Comparison of ENCODE assay signal across 11 mouse cellular contexts in the genomic region with DNA sequence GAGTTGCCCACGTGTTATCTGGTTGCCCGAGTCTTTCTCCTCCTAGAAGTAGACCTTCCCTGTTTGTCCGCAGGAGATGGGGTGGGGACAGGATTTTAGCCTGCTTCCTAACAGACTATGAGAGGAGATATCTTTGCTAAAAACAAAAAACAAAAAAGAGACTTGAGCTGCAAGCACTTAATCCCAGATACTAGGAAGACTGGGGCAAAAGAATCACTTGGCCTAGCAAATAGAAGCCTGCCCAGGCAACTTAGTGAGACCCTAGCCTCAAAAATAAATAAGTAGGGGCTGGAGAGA. TPM values are rescaled to one million over a fixed set of nuclear protein-coding genes. Genes with fewer than 3 reads are reported as not detected.
DNase-seq lines count a peak whose midpoint lies in the region; ATAC-seq and TF ChIP-seq lines count a peak whose summit lies in the region.
"Had no signal": no experiment of that assay in that cellular context is flagged by ENCODE, and none has a peak within 500 bp of the region (broad histone marks: within the 10 kb centered on the region; RNA-seq: fewer than 3 reads in every experiment).

No protein-coding gene starts in this region.

- H3K79me2 ChIP-seq in heart, adult 2 months (replicated peaks; ENCODE audit: control insufficient read depth, insufficient read depth, low read length): no peaks in the 10 kb centered on the region

- H3K4me2 ChIP-seq in lung, embryonic 16.5 days (ENCODE audit: low read depth, low read length): peak overlapping the region; percentile 67
- H3K4me2 ChIP-seq in intestine, postnatal 0 days (replicated peaks; ENCODE audit: low read depth): peak overlapping the region; percentile 68; the same call in 1 of the 2 replicates
- peak overlapping the region; percentile 51 for H3K4me2 ChIP-seq in stomach, embryonic 14.5 days (replicated peaks; ENCODE audit: low read depth, low read length)

- 53% methylated on average over 3 of the region's 3 CpGs for WGBS in heart, adult 2 months
- WGBS in lung, embryonic 16.5 days: 47% methylated on average over 3 of the region's 3 CpGs
- 58% methylated on average over 3 of the region's 3 CpGs for WGBS in intestine, postnatal 0 days
- 60% methylated on average over 3 of the region's 3 CpGs for WGBS in stomach, embryonic 14.5 days

- ATAC-seq in lung, embryonic 16.5 days (ENCODE audit: low read depth): no peak
- ATAC-seq in intestine, postnatal 0 days: no peak
- ATAC-seq in stomach, embryonic 14.5 days (ENCODE audit: insufficient number of reproducible peaks, insufficient read depth, low FRiP score, low read depth): no peak

- H3K36me3 ChIP-seq in heart, adult 2 months (ENCODE audit: control insufficient read depth, insufficient read depth, low read length): no peaks in the 10 kb centered on the region
- no peaks in the 10 kb centered on the region for H3K36me3 ChIP-seq in lung, embryonic 16.5 days (ENCODE audit: control insufficient read depth, insufficient read depth, low read length)
- H3K36me3 ChIP-seq in intestine, postnatal 0 days (ENCODE audit: control insufficient read depth, insufficient read depth): no peaks in the 10 kb centered on the region
- no peaks in the 10 kb centered on the region for H3K36me3 ChIP-seq in stomach, embryonic 14.5 days (ENCODE audit: control insufficient read depth, insufficient read depth, low read length)
- H3K36me3 ChIP-seq: liver, embryonic 13.5 days had no signal

- TF ChIP-seq CTCF in heart, adult 2 months (IDR thresholded peaks at IDR 0.05): no peak
- no peak for TF ChIP-seq CTCF in intestine, postnatal 0 days (IDR thresholded peaks at IDR 0.05; ENCODE audit: low read depth)

- H3K4me1 ChIP-seq in heart, adult 2 months (ENCODE audit: control insufficient read depth, insufficient read depth, low read length): peaks cover 3% of the 10 kb centered on the region
- H3K4me1 ChIP-seq in lung, embryonic 16.5 days (replicated peaks; ENCODE audit: control insufficient read depth, insufficient read depth, low read length): peaks cover 36% of the 10 kb centered on the region
- H3K4me1 ChIP-seq in intestine, postnatal 0 days (replicated peaks; ENCODE audit: control insufficient read depth, insufficient read depth, low read length): no peaks in the 10 kb centered on the region
- peaks cover 26% of the 10 kb centered on the region for H3K4me1 ChIP-seq in stomach, embryonic 14.5 days (ENCODE audit: control insufficient read depth, insufficient read depth, low read length)

- no peak for DNase-seq in heart, adult 2 months
- no peak for DNase-seq in heart, postnatal 25 days (ENCODE audit: low spot score)
- DNase-seq in lung, adult 18-20 months: no peak
- no peak for DNase-seq in frontal cortex, postnatal 36 days (ENCODE audit: low spot score in 2 of 2)
- no peak for DNase-seq in cerebellum, adult 18-20 months
- DNase-seq: kidney, postnatal 25 days; liver, embryonic 13.5 days had no signal

- peak overlapping the region; percentile 67; the same call in 1 of the 2 replicates for H3K27ac ChIP-seq in heart, adult 2 months
- peak overlapping the region; percentile 97 for H3K27ac ChIP-seq in lung, embryonic 16.5 days (ENCODE audit: low read length)
- peak overlapping the region; percentile 65; the same call in 1 of the 2 replicates for H3K27ac ChIP-seq in intestine, postnatal 0 days (ENCODE audit: low read depth, low read length)
- peak overlapping the region; percentile 96 for H3K27ac ChIP-seq in stomach, embryonic 14.5 days (ENCODE audit: low read length)
- H3K27ac ChIP-seq: liver, embryonic 13.5 days had no signal

- H3K4me3 ChIP-seq in heart, adult 2 months: no peak overlapping the region
- peak overlapping the region; percentile 52 for H3K4me3 ChIP-seq in lung, embryonic 16.5 days (ENCODE audit: low read length)
- no peak overlapping the region for H3K4me3 ChIP-seq in intestine, postnatal 0 days (ENCODE audit: low read depth, low read length)
- peak overlapping the region; percentile 41 for H3K4me3 ChIP-seq in stomach, embryonic 14.5 days (ENCODE audit: low read depth, low read length)

- intact Hi-C loops in heart, adult 2 months (cut with DNase I): no loop called here
- intact Hi-C loops in heart, postnatal 25 days (cut with DNase I): no loop called here

- no peaks in the 10 kb centered on the region for H3K9me3 ChIP-seq in lung, embryonic 16.5 days (ENCODE audit: control insufficient read depth, low read length)
- H3K9me3 ChIP-seq in intestine, postnatal 0 days (ENCODE audit: control insufficient read depth): no peaks in the 10 kb centered on the region
- no peaks in the 10 kb centered on the region for H3K9me3 ChIP-seq in stomach, embryonic 14.5 days (ENCODE audit: control insufficient read depth, low read depth, low read length)
- H3K9me3 ChIP-seq: liver, embryonic 13.5 days had no signal

- no peak overlapping the region for H3K9ac ChIP-seq in heart, adult 2 months (ENCODE audit: low read depth, low read length)
- peak overlapping the region; percentile 81 for H3K9ac ChIP-seq in lung, embryonic 16.5 days (ENCODE audit: low read length)
- H3K9ac ChIP-seq in intestine, postnatal 0 days (ENCODE audit: low read depth, low read length): no peak overlapping the region
- peak overlapping the region; percentile 63; the same call in 1 of the 2 replicates for H3K9ac ChIP-seq in stomach, embryonic 14.5 days (replicated peaks; ENCODE audit: low read depth, low read length)
- H3K9ac ChIP-seq: liver, embryonic 13.5 days had no signal

- TF ChIP-seq EP300 in heart, adult 2 months (IDR thresholded peaks at IDR 0.05; ENCODE audit: insufficient read depth, low read depth, low read length): no peak

- no peaks in the 10 kb centered on the region for H3K27me3 ChIP-seq in heart, adult 2 months (ENCODE audit: control insufficient read depth, insufficient read depth, low read length)
- H3K27me3 ChIP-seq in lung, embryonic 16.5 days (ENCODE audit: control insufficient read depth, insufficient read depth, low read depth, low read length): no peaks in the 10 kb centered on the region
- H3K27me3 ChIP-seq in intestine, postnatal 0 days (replicated peaks; ENCODE audit: control insufficient read depth, insufficient read depth, low read length): peaks cover 7% of the 10 kb centered on the region; the same call in 1 of the 2 replicates
- no peaks in the 10 kb centered on the region for H3K27me3 ChIP-seq in stomach, embryonic 14.5 days (ENCODE audit: control insufficient read depth, insufficient read depth, low read length)

- TF ChIP-seq POLR2A in heart, adult 2 months (IDR thresholded peaks at IDR 0.05; ENCODE audit: insufficient read depth, low read depth, low read length): no peak

RNA-seq across cellular contexts. Expression of a gene that starts 0.7 kb away (rescaled TPM):
- 1 to 10 TPM; 1.2 to 1.5 TPM for total RNA-seq in heart, adult 2 months (2021)
- 4.0 and 4.9 TPM in 2 replicates for polyA plus RNA-seq in heart, adult 2 months (2012; rRNA removed)
- total RNA-seq in heart, postnatal 25 days (2021): 1 to 10 TPM; 2.2 TPM
- polyA plus RNA-seq in lung, embryonic 16.5 days (2015; fragmentation: Nextera tagmentation; extraction: Ambion mirVana): 18.4 and 23.2 TPM in 2 replicates
- polyA plus RNA-seq in intestine, postnatal 0 days (2015; fragmentation: Nextera tagmentation; extraction: Ambion mirVana): 11.2 and 12.7 TPM in 2 replicates
- polyA plus RNA-seq in stomach, embryonic 14.5 days (2014; fragmentation: Nextera tagmentation; extraction: Ambion mirVana): 15.9 and 18.9 TPM in 2 replicates
- total RNA-seq: neutrophil, adult 5-6 weeks had no signal

RNA-seq across cellular contexts. Expression of a gene that starts 23.8 kb away (rescaled TPM):
- total RNA-seq in heart, adult 2 months (2021): 10 to 100 TPM; 14.8 to 18.0 TPM
- polyA plus RNA-seq in heart, adult 2 months (2012; rRNA removed): 11.7 and 16.8 TPM in 2 replicates
- 10 to 100 TPM; 19.3 to 23.2 TPM for total RNA-seq in heart, postnatal 25 days (2021)
- 47.1 and 48.6 TPM in 2 replicates for polyA plus RNA-seq in lung, embryonic 16.5 days (2015; fragmentation: Nextera tagmentation; extraction: Ambion mirVana)
- 18.9 and 22.3 TPM in 2 replicates for polyA plus RNA-seq in intestine, postnatal 0 days (2015; fragmentation: Nextera tagmentation; extraction: Ambion mirVana)
- 55.4 and 64.7 TPM in 2 replicates for polyA plus RNA-seq in stomach, embryonic 14.5 days (2014; fragmentation: Nextera tagmentation; extraction: Ambion mirVana)

RNA-seq across cellular contexts. Expression of a gene that starts 24.2 kb away (rescaled TPM):
- 1 to 10 TPM; 2.6 to 2.8 TPM for total RNA-seq in heart, adult 2 months (2021)
- 7.2 and 10.0 TPM in 2 replicates for polyA plus RNA-seq in heart, adult 2 months (2012; rRNA removed)
- 1 to 10 TPM; 4.7 to 5.0 TPM for total RNA-seq in heart, postnatal 25 days (2021)
- 25.9 and 27.8 TPM in 2 replicates for polyA plus RNA-seq in lung, embryonic 16.5 days (2015; fragmentation: Nextera tagmentation; extraction: Ambion mirVana)
- polyA plus RNA-seq in intestine, postnatal 0 days (2015; fragmentation: Nextera tagmentation; extraction: Ambion mirVana): 6.0 and 6.2 TPM in 2 replicates
- polyA plus RNA-seq in stomach, embryonic 14.5 days (2014; fragmentation: Nextera tagmentation; extraction: Ambion mirVana): 30.5 and 30.6 TPM in 2 replicates

Comparison
In these comparisons a context has a peak if more than half of its experiments do, and no peak if none do; other contexts are left out.
1. H3K4me3 ChIP-seq: peak in lung, embryonic 16.5 days (single experiment) and stomach, embryonic 14.5 days (single experiment); none in heart, adult 2 months (single experiment) and intestine, postnatal 0 days (single experiment).
2. H3K9ac ChIP-seq: peak in lung, embryonic 16.5 days (single experiment) and stomach, embryonic 14.5 days (single experiment); none in heart, adult 2 months (single experiment) and intestine, postnatal 0 days (single experiment).
3. Peak in every context shown above with its lines, with median percentiles within 50 percentile points of each other: H3K27ac ChIP-seq and H3K4me2 ChIP-seq.